Mouse (Mus musculus) gastrocnemius, postnatal 25 days (tissue): ENCODE data around the gene Gnaz. TPM values are rescaled to one million over a fixed set of nuclear protein-coding genes. Genes with fewer than 3 reads are reported as not detected.
A peak's percentile ranks its signal among the peaks of the same experiment; 100 is the strongest.

ENCODE experiments used
- DNase-seq: peaks from one replicate; pipeline ENCODE4 v3.0.0; 2022
- total RNA-seq, 2 experiments: library from RNA; stranded (reverse); gene quantifications; 1 replicate in 1 of 2; 2 replicates in 1 of 2; pipeline ENCODE4 v1.2.3; 2021

Gene Gnaz
- total RNA-seq, 2 experiments from 2014 or later, result 0.24 to 0.26 TPM

DNA sequence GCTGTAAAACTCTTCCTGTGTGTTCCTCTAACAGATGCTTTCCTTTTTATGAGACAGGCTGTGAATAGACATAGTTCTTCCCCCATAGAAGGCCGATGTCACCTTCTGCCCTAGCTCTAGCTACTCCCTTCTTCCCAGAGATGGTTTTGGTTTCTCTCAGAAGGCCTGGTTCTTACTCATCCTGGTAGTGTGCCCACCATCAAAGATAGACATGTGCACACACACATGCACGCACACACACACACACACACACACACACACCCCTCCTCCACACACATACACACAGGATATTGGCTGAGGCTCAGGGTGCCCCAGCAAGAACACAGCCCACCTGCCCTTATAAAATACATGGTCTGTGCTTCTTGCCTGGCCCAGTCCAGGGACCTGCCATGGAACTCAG lies 2.3 kb downstream of the Gnaz start:
- no peak for DNase-seq

DNA sequence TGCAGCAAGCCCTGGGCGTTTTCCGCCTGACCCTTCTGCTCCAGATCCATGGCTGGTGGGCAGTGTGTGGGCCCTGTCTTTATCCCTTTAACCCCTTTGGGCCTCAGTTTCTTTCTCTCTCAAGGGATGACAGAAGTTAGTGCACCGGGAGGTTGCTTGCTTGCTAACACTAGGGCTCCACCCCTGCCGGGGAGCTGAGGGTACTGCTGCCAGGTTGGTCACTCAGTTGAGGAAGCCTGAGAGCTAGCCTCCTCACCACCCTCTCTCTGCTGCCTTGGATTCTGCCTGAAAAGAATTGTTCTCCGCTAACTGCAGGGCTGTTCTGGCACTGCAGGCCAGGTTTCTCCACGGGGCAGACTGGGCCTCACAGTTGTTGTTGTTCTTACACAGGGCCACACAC lies 6.0 kb downstream of the Gnaz start:
- no peak for DNase-seq

DNA sequence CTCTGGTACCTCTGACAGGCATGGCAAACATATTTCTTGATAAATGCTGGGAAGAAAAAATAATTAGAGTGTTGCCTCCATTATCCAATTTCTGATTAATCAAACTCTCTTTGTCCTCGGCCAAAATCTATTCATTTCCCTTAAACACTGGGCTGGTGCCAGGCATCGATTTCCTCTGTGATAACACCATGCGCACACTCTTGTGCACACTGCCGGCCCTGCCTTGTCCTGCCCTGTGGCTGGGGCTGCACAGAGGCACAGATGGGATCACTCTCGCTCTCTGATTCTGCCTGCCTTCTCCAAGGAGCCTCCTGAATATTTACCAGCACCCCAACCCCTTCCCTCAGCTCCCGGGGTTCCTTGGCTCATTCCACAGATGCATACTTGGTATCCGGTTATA lies 8.6 kb downstream of the Gnaz start:
- DNase-seq, result no peak

DNA sequence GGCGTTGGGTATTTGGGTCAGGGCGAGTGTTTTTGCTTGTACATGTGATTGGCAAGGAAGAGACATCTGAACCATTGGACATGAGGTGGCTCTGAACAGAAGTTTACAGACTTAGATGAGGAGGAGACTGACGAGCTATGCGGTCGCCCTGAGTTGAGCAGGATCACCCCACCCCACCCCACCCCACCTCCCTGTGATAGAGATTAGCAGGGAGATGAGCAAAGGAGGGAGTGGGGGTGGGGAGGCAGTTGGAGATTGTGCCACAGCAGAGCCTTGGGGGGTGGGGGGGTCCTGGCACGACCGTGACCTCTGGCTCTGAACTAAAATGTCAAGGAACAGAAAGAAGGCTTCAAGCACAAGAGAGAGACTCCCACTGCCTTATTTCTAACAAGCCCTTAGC lies 9.5 kb downstream of the Gnaz start:
- no peak for DNase-seq

DNA sequence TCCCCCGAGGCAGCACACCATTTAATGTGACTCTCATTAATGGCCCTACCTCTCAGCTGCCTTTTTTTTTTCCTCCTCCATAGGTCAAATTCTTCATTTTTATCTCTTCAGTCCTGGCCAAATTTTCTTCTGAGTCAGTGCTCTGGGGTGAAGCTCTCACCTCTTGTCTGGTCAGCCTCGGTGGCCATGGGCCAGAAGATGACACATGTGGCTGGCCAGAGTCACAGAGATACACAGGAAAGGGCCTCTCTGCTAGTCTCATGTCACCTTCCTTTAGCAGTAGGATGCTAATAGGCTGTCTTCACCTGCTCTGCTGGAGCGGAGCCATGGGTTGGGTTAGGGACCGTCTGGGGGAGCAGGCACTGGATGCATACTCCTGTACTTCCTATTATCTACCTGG lies 11.1 kb downstream of the Gnaz start:
- no peak for DNase-seq

DNA sequence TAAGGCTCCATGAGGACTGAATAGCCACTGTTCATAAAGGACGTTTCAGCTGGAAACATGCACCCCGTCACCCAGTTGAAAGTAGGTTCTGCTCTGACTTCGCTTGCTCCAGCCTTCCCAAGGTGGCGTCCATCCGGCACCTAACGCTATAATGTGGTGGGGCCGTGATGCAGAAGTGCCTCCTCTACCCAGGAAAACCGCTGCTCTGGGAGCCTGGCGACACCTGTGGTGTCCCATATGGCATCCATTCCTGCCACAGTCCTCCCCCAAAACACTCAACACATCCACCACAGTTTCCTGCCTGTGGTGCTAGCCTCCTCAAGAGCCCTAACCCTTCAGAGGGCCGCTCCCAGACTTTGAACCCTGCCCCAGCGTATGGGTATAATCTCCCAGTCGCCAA lies 14.2 kb downstream of the Gnaz start:
- no peak for DNase-seq

DNA sequence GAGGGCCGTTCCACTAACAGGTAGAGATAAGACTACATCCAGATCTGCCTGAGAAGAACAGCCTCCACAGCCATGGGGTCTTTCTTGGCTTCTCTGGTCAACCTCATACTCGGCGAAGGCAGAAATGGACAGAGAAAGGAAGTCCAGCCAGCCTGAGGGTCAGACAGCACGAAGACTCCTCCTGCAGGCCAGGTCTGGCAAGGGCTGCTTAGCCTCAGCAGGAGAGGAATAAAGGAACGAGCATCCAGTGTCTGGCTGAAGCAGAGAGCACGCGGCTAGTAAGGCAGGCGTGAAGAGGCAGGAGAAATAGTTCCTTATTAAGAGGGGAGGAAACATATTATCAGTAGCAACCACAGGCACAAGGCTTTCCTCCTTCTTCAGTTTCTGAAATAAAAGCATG lies 16.2 kb downstream of the Gnaz start:
- DNase-seq, result no peak

DNA sequence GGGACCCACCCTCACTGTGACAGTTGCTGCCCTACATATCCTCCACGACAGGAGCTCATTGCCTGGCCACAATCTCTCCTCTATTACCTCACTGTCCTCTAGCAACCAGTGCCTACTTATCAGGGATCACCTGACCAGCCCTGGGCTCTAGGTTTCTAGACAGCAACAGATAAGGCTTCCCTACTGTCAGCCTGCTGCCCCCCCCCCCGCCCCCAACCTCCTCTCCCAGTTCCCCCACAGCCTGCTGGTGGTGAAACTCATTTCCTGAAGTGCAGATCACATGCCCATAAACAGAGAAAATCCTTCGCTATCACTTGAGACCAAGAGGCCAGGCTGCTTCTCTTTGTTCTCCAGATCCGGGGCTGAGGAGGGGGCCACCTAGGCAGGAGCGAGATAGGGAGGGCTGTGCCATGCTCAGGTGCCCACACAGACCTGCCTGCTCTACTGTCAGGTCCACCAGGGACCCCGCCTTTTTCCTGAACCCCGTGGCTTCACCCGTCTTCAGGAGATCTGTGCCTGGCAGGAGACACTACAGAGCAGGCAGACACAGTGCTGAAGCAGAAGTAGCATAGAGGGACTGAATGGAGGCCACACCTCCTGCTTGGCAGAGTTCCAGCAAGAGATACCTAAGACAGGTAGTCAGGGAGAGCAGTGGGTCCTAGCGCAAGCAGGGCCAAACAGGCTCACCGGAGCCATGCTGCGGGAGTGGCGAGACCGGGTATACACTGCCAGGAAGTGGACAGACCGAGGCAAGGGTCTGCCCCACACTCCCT lies 20.9 kb downstream of the Gnaz start:
- DNase-seq, result no peak

DNA sequence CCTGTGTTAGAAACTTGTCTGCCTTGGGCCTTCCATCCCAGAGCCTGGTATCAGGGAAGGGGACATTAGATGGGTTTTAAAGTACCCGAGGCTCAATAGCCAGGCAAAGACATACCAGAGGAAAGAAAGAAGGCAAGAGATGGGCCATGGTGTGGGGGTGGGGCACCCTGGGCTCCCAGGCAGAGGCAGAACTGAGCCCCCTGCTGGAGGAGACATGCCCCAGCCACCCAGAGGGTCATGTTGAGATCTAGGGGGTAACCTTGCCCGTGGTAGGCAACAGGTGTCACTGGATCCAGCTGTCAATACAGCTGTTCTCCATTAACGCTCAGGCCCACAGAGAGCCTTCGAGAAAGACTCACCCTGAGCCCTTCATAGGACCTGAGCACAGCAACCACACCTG lies 22.8 kb downstream of the Gnaz start:
- DNase-seq, result no peak

DNA sequence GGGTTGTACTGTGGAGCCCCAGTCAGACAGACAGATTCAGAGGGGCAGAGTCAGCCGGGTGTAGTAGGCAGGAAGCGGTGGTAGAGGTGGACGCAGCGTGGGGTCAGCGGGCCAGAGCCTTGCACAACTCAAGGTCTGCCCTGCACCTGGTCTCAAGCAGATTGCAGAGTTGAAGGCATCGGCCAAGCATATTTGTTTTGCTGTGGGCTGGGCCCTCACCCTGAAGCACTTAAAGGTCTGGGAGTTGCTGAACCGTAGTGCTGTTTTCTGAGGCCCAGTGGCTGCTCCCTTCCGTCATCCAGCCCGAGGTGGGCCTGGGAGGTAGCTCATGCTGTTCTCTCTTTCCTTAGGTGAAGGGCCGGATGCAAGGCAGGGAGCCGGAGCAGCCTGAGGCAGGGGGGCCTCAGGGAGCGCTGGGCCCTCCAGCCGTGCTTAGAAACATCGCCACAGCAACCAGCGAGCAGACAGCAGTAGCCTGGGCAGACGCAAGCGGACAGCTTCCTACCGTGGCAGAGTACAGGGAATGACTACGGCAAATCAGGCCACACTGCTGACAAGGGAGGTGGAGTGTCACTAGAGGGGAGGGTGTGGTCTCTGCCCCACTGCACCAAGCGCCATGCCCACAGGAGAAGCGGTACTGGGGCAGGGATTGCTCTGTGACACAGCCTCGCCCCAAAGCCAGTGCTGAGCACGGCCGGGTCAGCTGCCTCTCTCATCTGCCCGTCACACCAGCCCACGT lies 23.8 kb downstream of the Gnaz start:
- no peak for DNase-seq

DNA sequence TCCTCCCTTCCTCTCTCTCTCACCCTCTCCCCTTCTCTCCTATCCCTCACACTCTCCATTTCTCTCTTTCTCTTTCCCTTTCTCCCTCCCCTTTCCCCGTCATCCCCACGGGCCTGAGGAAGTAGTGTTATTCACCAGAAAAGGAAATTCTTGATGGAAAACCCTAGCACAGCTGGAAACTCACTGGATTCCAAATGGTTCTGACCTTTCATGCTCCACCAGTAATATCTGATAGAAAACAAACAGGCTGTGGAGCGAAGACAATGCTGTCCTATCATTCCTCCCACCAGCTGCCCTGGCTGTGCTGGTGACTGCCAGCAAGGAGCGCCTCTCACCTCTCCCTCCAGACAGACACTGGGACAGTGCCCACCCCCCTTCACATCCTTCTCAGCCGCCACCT lies 27.9 kb downstream of the Gnaz start:
- DNase-seq, result no peak

DNA sequence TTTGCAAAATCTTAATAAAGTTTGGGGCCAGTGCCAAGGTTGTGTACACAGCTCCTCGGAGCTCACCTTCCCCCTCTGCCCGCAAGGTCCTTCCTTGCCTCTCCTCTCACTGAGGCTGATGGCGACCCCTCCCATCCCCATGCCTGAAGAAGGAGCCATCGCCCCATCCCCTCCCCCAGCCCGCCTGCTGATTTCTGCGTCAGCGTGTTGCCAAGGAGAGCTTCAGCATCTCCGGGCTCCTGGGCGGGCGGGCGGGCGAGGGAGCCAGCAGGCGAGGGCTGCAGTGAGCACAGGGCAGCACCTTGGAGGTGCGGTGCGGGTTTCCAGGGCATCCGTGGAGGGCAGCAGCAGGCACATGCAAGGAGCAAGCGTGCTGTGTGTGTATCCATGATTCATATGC lies 28.4 kb downstream of the Gnaz start:
- no peak for DNase-seq

DNA sequence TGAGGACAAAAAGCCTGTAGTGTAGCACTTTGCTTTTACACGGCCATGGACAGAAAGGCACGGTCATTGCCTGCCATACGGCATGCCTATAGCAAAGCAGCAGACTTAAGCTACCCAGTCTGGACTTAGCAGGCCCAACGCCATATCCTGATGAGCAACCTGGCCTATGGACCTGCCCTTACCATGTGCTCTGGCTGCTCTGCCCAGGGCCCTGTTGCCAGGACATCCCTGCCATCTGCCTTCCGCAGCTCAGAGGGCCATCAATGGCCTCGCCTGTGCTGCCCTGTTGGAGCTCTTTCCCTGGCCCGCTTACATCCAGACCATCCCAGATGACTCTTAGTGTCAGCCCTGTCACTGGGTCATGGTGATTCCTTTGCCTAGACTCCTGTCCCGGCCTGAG lies 34.4 kb downstream of the Gnaz start:
- DNase-seq, result no peak

DNA sequence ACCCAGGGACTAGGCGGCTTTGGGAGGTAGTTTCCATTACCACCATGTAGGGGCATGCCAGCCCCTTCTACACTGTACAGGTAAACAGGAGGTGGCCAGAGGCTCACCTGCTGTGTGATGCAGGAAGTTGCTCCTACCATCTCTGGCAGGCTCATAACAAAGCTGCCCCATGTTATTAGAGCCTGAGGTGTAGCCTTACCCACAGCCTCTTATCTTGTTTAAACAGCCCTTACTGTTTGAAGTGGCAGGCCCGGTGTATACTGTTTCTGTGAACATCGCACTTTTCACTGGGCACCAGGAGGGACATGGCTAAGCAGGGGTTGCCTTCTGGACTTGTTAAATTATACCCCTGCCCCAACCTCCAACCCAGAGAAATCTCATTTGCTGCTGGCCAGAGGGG lies 37.1 kb downstream of the Gnaz start:
- no peak for DNase-seq

DNA sequence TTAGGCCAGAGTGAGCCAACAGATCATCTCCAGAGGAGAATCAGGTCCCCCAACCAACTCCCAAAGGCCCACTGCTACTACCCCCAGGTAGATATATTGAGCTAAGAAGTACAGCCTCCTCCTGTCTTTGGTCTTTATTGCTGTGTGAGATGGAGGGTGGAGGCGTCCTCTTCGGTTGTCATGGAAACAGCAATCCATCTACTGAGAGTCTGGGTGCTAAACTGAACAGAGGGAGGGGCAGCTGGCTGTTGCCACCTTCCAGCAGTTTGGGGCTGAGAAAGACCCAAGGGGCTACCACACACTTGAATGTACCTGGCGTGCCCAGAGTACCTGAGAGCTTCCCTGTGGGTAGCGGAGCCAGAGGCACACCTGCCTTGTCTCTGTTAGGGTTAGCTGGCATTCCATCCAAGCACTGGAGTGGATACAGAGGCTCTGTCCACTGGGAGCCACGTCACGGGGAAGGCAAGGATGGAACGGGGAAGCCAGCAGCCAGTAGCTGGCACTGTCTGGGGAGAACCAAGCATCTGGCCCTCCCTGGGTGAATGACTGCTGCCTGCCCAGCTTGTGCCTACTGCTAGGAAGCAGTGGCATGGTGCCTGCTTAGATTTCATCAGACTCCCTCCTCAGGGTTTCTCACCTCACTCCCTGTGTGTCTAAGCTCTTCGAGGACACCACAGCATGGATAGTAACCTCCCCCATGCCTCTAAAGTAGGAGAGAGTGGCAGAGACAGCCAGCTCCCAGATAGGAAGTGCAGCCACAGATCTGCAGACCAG lies 40.1 kb downstream of the Gnaz start:
- DNase-seq, result no peak

DNA sequence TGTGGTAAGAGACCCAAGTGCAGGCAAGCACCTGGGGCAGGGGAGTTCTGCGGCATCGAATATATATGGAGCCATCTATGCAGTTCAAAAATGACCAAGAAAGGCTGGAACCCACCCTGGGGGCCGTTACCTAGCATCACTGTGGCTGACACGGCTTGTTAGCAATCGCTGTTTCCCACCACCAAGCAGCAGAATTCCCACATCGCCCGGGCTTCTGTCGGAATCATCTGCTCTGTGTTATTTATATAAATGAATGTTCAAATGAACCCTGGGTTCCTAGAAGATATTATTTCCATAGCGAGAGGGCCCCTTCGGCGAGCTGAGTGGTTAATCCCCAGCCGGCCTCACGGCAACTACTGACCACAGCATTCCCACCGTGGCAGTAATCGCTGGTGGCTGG lies 43.7 kb downstream of the Gnaz start:
- DNase-seq, result no peak

DNA sequence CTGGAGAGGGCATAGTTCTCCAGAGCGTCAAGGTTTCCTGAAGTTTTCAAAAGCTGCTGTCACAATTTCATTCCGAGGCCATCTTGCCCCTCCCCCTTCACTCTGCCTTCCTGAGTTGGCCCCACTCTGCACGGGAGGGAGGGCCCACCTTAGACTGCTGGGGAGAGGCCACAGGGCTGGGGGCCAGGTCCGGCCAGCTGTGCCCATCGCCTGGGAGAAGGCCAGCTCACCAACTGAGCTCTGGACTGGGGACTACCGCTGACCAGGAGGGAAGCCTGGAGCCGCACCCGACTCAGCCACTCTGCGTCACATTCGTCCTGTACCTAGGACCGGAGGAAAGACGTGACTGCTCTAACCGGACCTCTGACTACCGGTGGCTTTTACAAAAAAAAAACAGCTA lies 48.5 kb downstream of the Gnaz start:
- no peak for DNase-seq

DNA sequence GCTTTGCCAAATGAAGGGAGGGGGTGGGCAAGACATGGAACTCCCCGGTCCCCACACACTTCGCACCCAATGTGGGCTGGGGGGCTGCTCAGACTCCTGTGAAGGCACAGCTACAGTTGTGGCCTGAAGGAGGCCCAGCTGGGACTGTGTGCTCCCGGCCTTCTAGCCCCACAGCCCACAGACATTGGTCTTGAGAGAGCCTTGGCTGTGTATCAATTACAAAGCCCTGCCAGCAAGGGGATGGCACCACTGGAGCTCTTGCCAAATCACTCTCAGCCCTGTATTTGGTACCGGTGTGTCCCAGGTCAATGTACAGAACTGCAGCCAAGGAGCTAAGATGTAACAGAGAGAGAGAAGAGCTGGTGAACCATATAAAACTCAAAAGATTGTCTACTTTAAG lies 49.5 kb downstream of the Gnaz start:
- DNase-seq, result no peak

DNA sequence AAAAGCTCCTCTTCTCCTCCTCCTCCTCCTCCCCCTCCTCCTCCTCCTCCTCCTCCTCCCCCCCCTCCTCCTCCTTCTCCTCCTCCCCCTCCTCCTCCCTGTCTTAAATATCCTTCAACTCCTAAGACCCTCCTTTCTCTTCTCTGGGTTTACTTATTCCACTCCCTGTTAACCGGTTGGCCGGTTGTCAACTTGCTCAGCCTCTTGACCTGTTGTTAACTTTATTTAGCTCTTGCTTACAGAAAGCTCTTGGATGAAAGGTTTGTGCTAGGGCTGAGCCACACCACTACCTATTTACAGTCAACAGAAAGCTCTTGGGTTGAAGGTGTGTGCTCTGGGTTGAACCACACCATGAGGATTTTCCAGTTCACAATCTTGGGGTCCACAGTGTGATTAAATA lies 53.3 kb downstream of the Gnaz start:
- DNase-seq, result no peak

DNA sequence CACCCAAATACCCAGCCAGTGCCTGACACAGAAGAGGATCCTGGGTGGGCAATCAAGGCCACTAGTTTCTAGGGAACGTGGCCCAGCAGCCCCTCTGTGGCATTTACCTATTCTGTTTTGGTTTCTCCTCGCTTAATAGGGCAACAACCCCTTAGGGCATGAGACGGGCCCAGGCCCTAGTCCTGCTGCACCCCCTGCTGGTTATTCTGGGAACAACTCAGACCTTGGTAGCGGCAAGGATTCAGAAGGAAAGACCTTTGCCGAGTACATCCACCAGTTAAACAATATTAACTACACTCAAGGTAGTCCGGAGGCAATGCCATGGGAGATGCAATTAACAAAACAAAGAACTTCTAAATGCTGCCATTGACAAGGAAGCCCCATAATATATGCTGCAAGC lies 54.2 kb downstream of the Gnaz start:
- peak; percentile 20 for DNase-seq

DNA sequence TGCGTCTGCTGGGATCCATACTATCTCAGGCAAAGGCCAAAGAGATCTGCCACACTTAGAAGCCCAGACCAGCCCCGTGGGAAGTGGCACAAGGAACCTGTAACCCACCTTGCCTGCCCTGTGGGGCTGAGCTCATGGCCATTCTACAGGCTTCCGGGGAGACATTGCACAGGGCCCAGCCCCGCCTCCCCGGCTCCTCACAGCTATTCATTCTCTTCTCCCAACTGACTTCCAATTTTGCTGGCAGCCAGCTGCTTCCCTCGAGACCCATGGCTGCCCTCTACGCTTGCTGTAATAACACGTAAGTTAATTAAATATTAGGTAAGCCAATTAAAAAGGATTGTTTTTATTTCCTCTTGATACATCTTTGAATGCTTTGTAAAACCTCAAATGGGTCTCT lies 59.5 kb downstream of the Gnaz start:
- no peak for DNase-seq

DNA sequence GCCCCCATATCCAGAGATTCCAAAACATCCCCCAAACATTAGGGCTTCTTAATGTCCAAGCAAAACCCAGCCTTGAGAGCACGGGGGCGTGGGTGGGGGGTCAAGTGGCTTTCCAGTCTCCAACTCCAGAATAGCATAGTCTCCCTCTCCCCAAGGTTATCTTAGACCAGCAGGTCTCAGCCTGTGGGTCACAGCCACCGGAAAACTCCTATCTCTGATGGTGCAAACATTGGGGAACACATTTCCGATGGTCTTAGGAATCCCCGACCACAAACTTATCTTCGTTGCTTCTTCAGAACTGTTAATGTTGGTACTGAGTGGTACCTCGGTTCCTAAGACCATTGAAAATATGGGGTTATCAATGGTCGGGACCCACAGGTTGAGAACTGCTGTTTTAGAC lies 61.8 kb downstream of the Gnaz start:
- DNase-seq, result no peak

DNA sequence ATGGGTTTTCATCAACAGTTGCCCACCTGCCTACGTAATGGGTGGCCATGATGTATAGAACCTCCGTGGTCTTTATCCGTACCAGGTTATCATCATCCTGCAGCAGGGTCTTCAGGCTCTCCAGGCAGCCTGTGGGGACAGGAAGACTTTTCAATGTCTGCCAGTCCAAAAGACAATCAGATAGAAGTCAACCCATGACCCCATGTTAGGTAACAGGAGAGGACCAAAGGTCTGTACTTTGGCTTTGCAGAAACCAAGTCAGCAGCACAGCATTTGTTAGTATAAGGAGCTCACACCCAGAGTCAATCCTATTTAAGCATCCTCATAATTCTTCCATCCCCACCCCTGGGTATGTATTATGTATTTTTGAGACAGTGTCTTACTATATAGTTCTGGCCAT lies 62.7 kb downstream of the Gnaz start:
- DNase-seq, result no peak
